Mouse (Mus musculus): ENCODE measurements around the gene Get4. TPM values are rescaled to one million over a fixed set of nuclear protein-coding genes. Genes with fewer than 3 reads are reported as not detected.

Get4 gene
- polyA plus RNA-seq, 1 experiment from 2014 or later: 136 TPM

GRCm38 (mm10) chr5:139258371-139259035 lies 6.4 kb downstream of the Get4 start:
- no peak overlapping the region for H3K4me3 ChIP-seq (ENCODE audit: low read depth, low read length)
- no peak for DNase-seq (ENCODE audit: low spot score)
- peaks cover 9% of the 10 kb centered on the region for H3K4me1 ChIP-seq (ENCODE audit: control insufficient read depth, insufficient read depth, low read length)
- H3K4me2 ChIP-seq (ENCODE audit: low read depth, low read length): no peak overlapping the region
- no peak overlapping the region for H3K27ac ChIP-seq (replicated peaks; ENCODE audit: low read depth, low read length)
- no peaks in the 10 kb centered on the region for H3K27me3 ChIP-seq (replicated peaks; ENCODE audit: control insufficient read depth, insufficient read depth, low read length)
- no peak for ATAC-seq (ENCODE audit: low read depth)
- H3K9me3 ChIP-seq (ENCODE audit: control insufficient read depth, low read length): no peaks in the 10 kb centered on the region
- WGBS: 88% methylated on average over 8 of the region's 8 CpGs
- peaks cover 35% of the 10 kb centered on the region for H3K36me3 ChIP-seq (ENCODE audit: control insufficient read depth, insufficient read depth, low read length)
- H3K9ac ChIP-seq (ENCODE audit: low read depth, low read length): no peak overlapping the region

DNA sequence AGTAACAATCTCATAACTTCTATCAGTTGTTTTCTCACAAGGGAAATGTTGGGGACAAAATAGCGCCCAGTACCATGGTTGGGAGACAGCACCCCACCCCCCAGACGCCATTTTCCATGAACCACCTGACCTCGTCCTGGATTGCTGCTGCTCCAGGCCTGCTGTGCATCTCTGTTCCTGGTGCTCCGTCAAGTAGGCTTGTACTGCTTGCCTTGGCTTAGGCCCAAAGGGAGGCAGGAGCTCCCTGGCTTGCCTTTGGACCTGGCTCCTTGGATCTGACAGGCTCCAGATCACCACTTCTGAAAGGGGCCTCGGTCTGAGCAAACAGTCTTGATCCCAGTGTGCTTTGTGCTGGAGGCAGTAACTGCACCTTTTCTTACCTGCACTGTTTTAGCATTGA lies 7.7 kb downstream of the Get4 start:
- Histone ChIP-seq H3K4me1 (ENCODE audit: control insufficient read depth, insufficient read depth, low read length) (no peaks in the 10 kb centered on the region), H3K9ac (ENCODE audit: low read depth, low read length) (no peak overlapping the region), H3K9me3 (ENCODE audit: control insufficient read depth, low read length) (no peaks in the 10 kb centered on the region), H3K4me3 (ENCODE audit: low read depth, low read length) (no peak overlapping the region), H3K4me2 (ENCODE audit: low read depth, low read length) (no peak overlapping the region), H3K27ac (replicated peaks; ENCODE audit: low read depth, low read length) (no peak overlapping the region), H3K36me3 (ENCODE audit: control insufficient read depth, insufficient read depth, low read length) (peaks cover 49% of the 10 kb centered on the region), H3K27me3 (replicated peaks; ENCODE audit: control insufficient read depth, insufficient read depth, low read length) (no peaks in the 10 kb centered on the region)
- 74% methylated on average over 4 of the region's 5 CpGs for WGBS
- ATAC-seq (ENCODE audit: low read depth): no peak
- no peak for DNase-seq (ENCODE audit: low spot score)

DNA sequence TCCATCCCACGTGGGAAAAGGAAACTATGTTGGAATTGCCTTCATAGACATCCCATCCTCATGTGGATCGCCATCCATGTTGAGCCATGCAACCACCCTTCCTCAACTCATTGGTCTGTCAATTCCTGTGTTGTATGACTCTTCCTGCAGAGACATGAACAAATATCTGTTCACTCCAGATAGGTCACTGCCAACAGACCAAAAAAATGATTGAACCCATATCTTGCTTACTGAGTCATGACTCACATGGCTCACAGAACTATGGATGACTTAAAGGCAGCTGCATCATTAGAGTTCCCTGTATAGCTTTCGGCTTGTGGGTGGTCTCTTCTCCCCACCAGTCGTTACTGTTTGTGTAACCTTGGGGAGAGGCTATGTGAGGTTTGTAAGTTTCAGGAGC lies 9.3 kb downstream of the Get4 start:
- Histone ChIP-seq H3K9ac (ENCODE audit: low read depth, low read length) (no peak overlapping the region), H3K36me3 (ENCODE audit: control insufficient read depth, insufficient read depth, low read length) (peaks cover 64% of the 10 kb centered on the region), H3K4me1 (ENCODE audit: control insufficient read depth, insufficient read depth, low read length) (no peaks in the 10 kb centered on the region), H3K9me3 (ENCODE audit: control insufficient read depth, low read length) (no peaks in the 10 kb centered on the region), H3K4me3 (ENCODE audit: low read depth, low read length) (no peak overlapping the region), H3K4me2 (ENCODE audit: low read depth, low read length) (no peak overlapping the region), H3K27me3 (replicated peaks; ENCODE audit: control insufficient read depth, insufficient read depth, low read length) (no peaks in the 10 kb centered on the region), H3K27ac (replicated peaks; ENCODE audit: low read depth, low read length) (no peak overlapping the region)
- WGBS: 94% methylated on average over 4 of the region's 4 CpGs
- no peak for ATAC-seq (ENCODE audit: low read depth)
- DNase-seq (ENCODE audit: low spot score): no peak

GRCm38 (mm10) chr5:139267661-139268060 lies 15.5 kb downstream of the Get4 start:
- 79% methylated on average over 4 of the region's 4 CpGs for WGBS

DNA sequence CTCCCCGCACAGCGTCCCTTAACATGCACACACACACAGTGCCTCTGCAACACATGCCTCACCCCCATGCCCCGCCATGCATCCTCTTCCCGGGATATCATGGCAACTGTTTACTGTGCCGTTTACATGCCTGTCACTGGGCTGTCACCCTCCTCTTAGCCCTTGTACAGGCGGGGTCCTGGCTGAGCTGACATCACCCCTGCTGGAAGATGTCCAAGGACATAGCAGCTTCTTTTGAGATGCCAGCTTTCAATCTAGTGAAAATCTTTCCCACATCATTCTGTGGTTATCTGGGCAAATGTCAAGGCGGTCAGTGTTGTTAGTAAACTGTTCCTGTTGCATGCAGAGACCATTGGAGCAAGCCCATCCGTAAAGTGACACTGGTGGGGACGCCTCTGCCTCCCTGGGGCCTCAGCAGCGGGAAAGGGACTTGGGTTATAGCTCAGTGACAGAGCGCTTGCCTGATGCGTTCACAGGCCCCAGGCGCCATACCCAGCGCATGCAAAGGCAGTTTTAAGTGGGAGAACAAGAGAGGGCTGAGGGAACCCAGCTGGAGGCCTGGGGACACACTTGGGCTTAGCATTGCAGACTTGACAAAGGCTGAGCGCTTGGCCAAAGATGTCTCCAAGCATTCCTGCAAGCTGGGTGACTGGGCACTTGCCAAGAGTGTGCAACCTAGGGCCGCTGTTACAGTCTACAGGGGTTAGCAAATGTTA lies 18.8 kb downstream of the Get4 start:
- no peak overlapping the region for H3K27ac ChIP-seq (replicated peaks; ENCODE audit: low read depth, low read length)

More at GRCm38 (mm10) chr5:139267661-139268060, 15.5 kb downstream of the Get4 start:
- H3K36me3 ChIP-seq (ENCODE audit: control insufficient read depth, insufficient read depth, low read length): peaks cover 67% of the 10 kb centered on the region
- no peak overlapping the region for H3K4me2 ChIP-seq (ENCODE audit: low read depth, low read length)
- no peak overlapping the region for H3K9ac ChIP-seq (ENCODE audit: low read depth, low read length)
- DNase-seq (ENCODE audit: low spot score) (no peak), ATAC-seq (ENCODE audit: low read depth) (no peak)
- H3K4me1 ChIP-seq (ENCODE audit: control insufficient read depth, insufficient read depth, low read length): no peaks in the 10 kb centered on the region
- H3K9me3 ChIP-seq (ENCODE audit: control insufficient read depth, low read length): no peaks in the 10 kb centered on the region
- no peaks in the 10 kb centered on the region for H3K27me3 ChIP-seq (replicated peaks; ENCODE audit: control insufficient read depth, insufficient read depth, low read length)
- no peak overlapping the region for H3K4me3 ChIP-seq (ENCODE audit: low read depth, low read length)
- H3K27ac ChIP-seq (replicated peaks; ENCODE audit: low read depth, low read length): no peak overlapping the region

GRCm38 (mm10) chr5:139271994-139272554 lies 19.9 kb downstream of the Get4 start:
- no peak for DNase-seq (ENCODE audit: low spot score)
- Histone ChIP-seq H3K9ac (ENCODE audit: low read depth, low read length) (no peak overlapping the region), H3K9me3 (ENCODE audit: control insufficient read depth, low read length) (no peaks in the 10 kb centered on the region), H3K36me3 (ENCODE audit: control insufficient read depth, insufficient read depth, low read length) (peaks cover 23% of the 10 kb centered on the region), H3K27ac (replicated peaks; ENCODE audit: low read depth, low read length) (no peak overlapping the region), H3K27me3 (replicated peaks; ENCODE audit: control insufficient read depth, insufficient read depth, low read length) (no peaks in the 10 kb centered on the region), H3K4me1 (ENCODE audit: control insufficient read depth, insufficient read depth, low read length) (no peaks in the 10 kb centered on the region), H3K4me3 (ENCODE audit: low read depth, low read length) (no peak overlapping the region), H3K4me2 (ENCODE audit: low read depth, low read length) (no peak overlapping the region)
- WGBS: 35% methylated on average over 7 of the region's 8 CpGs
- no peak for ATAC-seq (ENCODE audit: low read depth)

More for the DNA sequence above, 18.8 kb downstream of the Get4 start:
- no peak for DNase-seq (ENCODE audit: low spot score)
- Histone ChIP-seq H3K4me3 (ENCODE audit: low read depth, low read length) (no peak overlapping the region), H3K9ac (ENCODE audit: low read depth, low read length) (no peak overlapping the region), H3K36me3 (ENCODE audit: control insufficient read depth, insufficient read depth, low read length) (peaks cover 34% of the 10 kb centered on the region), H3K27me3 (replicated peaks; ENCODE audit: control insufficient read depth, insufficient read depth, low read length) (no peaks in the 10 kb centered on the region), H3K4me1 (ENCODE audit: control insufficient read depth, insufficient read depth, low read length) (no peaks in the 10 kb centered on the region), H3K4me2 (ENCODE audit: low read depth, low read length) (no peak overlapping the region), H3K9me3 (ENCODE audit: control insufficient read depth, low read length) (no peaks in the 10 kb centered on the region)
- no peak for ATAC-seq (ENCODE audit: low read depth)
- WGBS: 63% methylated on average over 16 of the region's 16 CpGs

GRCm38 (mm10) chr5:139277287-139277686 lies 25.2 kb downstream of the Get4 start:
- H3K36me3 ChIP-seq (ENCODE audit: control insufficient read depth, insufficient read depth, low read length): no peaks in the 10 kb centered on the region

GRCm38 (mm10) chr5:139281373-139282112 lies 29.4 kb downstream of the Get4 start:
- Histone ChIP-seq H3K9me3 (ENCODE audit: control insufficient read depth, low read length) (no peaks in the 10 kb centered on the region), H3K4me1 (ENCODE audit: control insufficient read depth, insufficient read depth, low read length) (no peaks in the 10 kb centered on the region), H3K27me3 (replicated peaks; ENCODE audit: control insufficient read depth, insufficient read depth, low read length) (no peaks in the 10 kb centered on the region), H3K4me2 (ENCODE audit: low read depth, low read length) (no peak overlapping the region), H3K36me3 (ENCODE audit: control insufficient read depth, insufficient read depth, low read length) (no peaks in the 10 kb centered on the region), H3K9ac (ENCODE audit: low read depth, low read length) (no peak overlapping the region), H3K4me3 (ENCODE audit: low read depth, low read length) (no peak overlapping the region), H3K27ac (replicated peaks; ENCODE audit: low read depth, low read length) (no peak overlapping the region)
- 59% methylated on average over 10 of the region's 11 CpGs for WGBS
- DNase-seq (ENCODE audit: low spot score) (no peak), ATAC-seq (ENCODE audit: low read depth) (0 out of 2 replicates have a peak, but pooled peaks have one; percentile 3)

More at GRCm38 (mm10) chr5:139277287-139277686, 25.2 kb downstream of the Get4 start:
- Histone ChIP-seq H3K9ac (ENCODE audit: low read depth, low read length) (no peak overlapping the region), H3K4me1 (ENCODE audit: control insufficient read depth, insufficient read depth, low read length) (no peaks in the 10 kb centered on the region), H3K9me3 (ENCODE audit: control insufficient read depth, low read length) (no peaks in the 10 kb centered on the region), H3K4me3 (ENCODE audit: low read depth, low read length) (no peak overlapping the region), H3K4me2 (ENCODE audit: low read depth, low read length) (no peak overlapping the region), H3K27ac (replicated peaks; ENCODE audit: low read depth, low read length) (no peak overlapping the region), H3K27me3 (replicated peaks; ENCODE audit: control insufficient read depth, insufficient read depth, low read length) (no peaks in the 10 kb centered on the region)
- WGBS: 74% methylated on average over 8 of the region's 8 CpGs
- DNase-seq (ENCODE audit: low spot score) (no peak), ATAC-seq (ENCODE audit: low read depth) (no peak)
